Mouse (Mus musculus): Measurements from ENCODE around the gene Kap.
"Not testable (repeated sequence)": the region's sequence is repeated elsewhere in the genome, so short reads cannot be mapped to it uniquely, and the experiment has no call there.

The Kap gene

DNA sequence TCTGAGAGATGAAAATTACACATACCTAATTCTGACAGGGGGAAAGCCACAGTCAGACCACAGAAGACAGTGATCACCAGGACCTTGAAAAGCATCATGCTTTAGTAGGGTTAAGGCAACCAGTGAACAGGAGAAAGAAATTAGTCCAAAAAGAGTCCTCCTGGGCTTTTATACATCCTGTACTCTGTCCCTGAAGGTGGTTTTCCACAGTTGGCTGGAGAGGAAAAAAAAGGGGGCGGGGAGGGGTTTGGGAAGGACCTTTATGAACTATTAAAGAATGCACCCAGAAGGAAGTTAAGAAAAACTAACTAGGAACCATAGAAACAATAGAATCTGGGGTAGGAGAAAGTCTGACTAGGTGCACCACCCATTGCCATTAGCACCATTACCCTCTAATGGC lies at the start of gene Kap:
Kap (minus strand) TSS at position 237 of the 400 bp plus-strand sequence.
- in situ Hi-C loops (cut with MboI; ENCODE audit: low pct_unique_long_range_greater_than_20kb in 1 of 2, low sequenced_read_pairs in 2 of 2, unreplicated experiment in 1 of 2), result no loop called here

DNA sequence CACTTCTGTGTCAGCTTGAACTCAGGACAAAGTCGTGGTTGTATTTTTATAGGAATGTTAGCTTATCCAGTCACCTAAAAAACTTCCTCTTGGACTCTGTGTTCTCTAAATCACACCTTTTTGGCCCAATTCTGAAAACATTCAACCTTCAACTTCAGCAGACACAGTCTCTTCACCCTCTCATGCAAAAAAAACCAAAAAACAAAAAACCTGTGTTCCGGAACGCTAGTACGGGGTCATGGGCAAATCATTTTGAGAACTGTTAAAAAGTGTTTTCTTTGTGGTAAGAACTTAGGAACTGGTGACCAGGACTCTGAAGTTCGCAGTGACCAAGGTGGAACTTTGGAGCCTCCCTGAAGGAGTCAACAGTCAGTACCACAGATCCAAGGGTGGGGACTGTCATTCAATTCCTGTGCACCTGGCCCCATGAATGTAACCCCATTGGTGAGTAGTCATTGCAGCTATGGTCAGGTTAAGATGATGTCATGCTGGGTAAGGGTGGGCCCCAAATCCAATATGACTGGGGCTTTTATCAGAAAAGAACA lies 32.4 kb upstream of the Kap start:
- in situ Hi-C loops (cut with MboI; ENCODE audit: low pct_unique_long_range_greater_than_20kb in 1 of 2, low sequenced_read_pairs in 2 of 2, unreplicated experiment in 1 of 2), result no loop called here

DNA sequence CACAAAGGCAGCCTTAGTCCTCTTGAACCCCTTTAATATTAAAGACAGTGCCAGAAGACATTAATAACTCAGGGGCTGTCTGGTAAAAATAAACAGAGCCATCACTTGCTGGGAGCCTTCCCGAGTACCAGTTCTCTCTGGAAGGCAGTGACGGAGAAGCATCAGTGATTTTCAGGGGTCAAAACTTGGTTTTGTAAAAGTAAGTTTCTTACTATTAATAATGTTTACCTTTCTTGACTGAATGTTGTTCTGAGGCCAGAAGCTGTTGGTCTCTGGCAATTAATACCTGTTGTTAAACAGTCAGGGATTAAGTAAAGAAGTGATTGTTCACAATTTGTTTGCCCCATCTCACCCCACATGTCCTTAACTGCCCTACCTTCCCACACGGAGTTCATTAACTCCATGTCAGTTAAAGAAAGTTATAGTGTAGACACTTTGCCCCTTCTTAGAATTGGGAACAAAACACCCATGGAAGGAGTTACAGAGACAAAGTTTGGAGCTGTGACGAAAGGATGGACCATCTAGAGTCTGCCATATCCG lies 30.0 kb upstream of the Kap start:
- in situ Hi-C loops (cut with MboI; ENCODE audit: low pct_unique_long_range_greater_than_20kb in 1 of 2, low sequenced_read_pairs in 2 of 2, unreplicated experiment in 1 of 2), result no loop called here

DNA sequence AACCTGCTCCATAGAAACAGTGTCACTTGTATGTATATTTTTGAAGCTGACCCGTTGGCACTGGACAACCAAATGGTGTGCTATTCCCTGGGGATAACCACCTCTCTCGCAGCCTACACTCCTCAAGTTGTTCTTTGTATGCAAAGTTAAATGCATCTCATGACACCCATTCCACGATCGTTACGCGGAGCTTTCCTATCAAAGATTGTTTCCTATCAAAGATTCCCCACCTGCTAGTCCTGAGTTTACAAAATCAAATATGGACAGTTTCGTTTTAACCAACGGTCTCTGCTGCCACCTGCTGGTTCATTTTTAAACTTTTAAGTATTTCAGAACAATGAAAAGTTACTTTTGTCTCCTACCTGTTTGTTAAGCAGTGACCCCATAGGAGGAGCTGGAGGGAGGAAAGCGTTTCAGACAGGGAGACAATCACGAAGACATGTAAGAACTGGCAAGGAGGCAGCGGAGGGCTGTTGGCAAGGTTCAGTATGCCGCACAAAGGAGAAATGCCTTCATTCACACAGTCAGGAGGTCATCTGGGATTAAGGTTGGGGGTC lies 22.4 kb upstream of the Kap start:
- in situ Hi-C loops (cut with MboI; ENCODE audit: low pct_unique_long_range_greater_than_20kb in 1 of 2, low sequenced_read_pairs in 2 of 2, unreplicated experiment in 1 of 2), result no loop called here

DNA sequence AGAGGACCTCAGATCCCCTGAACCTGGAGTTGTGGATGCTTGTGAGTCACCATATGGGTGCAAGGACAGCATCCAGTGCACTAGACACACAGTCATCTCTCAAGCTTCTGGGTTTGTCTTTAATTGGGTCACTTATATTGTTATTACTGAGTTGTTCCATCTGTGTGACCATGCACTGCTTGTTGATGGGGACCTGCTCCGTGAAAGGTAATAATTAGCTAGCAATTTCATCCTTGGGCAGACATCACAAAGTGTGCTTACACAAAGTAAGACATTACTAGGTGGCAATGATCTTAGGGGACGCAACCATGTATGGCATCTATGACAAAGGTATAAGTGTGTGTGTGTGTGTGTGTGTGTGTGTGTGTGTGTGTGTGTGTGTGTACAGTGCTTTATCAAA lies 19.1 kb upstream of the Kap start:
- in situ Hi-C loops (cut with MboI; ENCODE audit: low pct_unique_long_range_greater_than_20kb in 1 of 2, low sequenced_read_pairs in 2 of 2, unreplicated experiment in 1 of 2), result no loop called here

DNA sequence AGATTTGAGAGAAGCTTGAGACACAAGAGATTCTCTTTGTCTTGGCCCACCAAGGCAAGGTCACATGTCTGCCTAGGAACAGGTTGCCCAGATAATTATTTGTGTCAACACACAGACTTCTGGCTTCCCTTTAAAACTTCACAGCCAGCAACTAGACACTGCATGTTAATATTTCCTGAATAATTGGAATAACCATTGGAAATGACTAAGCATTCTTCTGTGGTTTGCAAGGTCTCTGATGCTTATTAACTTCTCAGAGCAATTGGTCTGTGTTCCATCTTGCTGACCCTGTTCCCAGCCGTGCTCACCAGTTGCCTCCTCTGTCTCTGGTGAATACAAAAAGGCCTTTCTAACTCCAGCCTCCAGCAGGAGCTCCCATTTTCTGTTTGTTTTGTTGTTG lies 17.6 kb upstream of the Kap start:
- in situ Hi-C loops (cut with MboI; ENCODE audit: low pct_unique_long_range_greater_than_20kb in 1 of 2, low sequenced_read_pairs in 2 of 2, unreplicated experiment in 1 of 2), result no loop called here

DNA sequence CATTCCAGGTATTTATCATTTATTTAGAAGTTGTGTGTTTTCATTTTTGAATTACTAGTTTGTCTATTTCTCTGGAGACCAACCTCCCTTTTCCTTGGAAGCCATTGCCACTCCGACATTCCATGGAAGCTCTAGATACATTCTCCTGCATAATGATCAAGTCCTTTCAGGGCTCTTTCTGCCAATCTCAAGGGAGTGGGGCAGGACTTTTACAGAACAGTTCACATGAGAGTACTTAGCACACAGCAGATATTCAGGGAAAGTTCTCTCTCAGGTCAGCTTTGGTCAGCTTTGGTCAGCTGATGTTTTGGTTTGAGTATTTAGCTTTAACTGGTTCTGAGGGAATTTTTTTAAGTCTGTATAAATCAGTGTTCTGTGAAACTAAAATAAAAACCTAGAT lies 14.8 kb upstream of the Kap start:
- in situ Hi-C loops (cut with MboI; ENCODE audit: low pct_unique_long_range_greater_than_20kb in 1 of 2, low sequenced_read_pairs in 2 of 2, unreplicated experiment in 1 of 2), result loop anchor here in 1 of 2 experiments (10.0 kb wide), 1 partner anchor 164 kb away; no protein-coding TSS in a partner anchor

DNA sequence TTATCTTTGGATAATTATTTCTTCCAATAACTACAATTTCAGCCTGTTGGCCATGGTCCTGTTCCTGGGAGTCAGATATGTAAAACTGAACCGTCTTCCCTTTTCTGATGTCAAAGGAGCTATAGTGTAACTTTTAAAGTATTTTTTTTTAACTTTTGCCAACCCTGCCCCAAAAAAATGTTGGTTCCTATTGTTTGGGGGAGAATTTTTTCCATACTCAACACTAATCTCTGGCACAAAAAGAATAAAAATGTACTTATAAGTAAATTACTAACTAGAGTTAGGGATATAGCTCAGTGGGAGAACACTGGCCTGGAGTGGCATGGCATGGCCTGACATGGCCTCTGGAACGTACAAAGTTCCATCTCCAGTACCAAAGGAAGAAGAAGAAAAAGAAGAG lies 2.3 kb upstream of the Kap start:
- in situ Hi-C loops (cut with MboI; ENCODE audit: low pct_unique_long_range_greater_than_20kb in 1 of 2, low sequenced_read_pairs in 2 of 2, unreplicated experiment in 1 of 2), result no loop called here

DNA sequence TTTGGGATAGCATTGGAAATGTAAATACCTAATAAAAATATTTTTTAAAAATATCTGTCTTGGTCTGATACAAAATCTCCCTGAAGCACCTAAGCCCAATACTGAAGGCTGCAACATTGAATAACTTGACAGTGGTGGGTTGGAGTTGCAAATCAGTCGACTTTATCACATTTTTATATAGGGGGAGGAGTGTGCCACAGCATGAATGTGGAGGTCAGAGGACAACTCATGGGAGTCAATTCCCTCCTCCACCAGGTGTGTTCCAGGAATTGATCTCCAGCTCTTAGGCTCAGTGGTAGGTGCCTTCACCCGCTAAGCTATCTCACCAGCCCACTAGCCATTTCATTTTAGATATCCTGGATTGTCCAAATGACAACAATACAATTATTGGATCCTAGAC lies 4.2 kb downstream of the Kap start:
- in situ Hi-C loops (cut with MboI; ENCODE audit: low pct_unique_long_range_greater_than_20kb in 1 of 2, low sequenced_read_pairs in 2 of 2, unreplicated experiment in 1 of 2), result no loop called here

DNA sequence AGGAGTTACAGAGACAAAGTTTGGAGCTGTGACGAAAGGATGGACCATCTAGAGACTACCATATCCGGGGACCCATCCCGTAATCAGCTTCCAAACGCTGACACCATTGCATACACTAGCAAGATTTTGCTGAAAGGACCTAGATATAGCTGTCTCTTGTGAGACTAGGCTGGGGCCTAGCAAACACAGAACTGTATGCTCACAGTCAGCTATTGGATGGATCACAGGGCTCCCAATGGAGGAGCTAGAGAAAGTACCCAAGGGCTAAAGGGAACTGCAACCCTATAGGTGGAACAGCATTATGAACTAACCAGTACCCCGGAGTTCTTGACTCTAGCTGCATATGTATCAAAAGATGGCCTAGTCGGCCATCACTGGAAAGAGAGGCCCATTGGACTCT lies 4.7 kb downstream of the Kap start:
- in situ Hi-C loops (cut with MboI; ENCODE audit: low pct_unique_long_range_greater_than_20kb in 1 of 2, low sequenced_read_pairs in 2 of 2, unreplicated experiment in 1 of 2), result not testable (repeated sequence)

DNA sequence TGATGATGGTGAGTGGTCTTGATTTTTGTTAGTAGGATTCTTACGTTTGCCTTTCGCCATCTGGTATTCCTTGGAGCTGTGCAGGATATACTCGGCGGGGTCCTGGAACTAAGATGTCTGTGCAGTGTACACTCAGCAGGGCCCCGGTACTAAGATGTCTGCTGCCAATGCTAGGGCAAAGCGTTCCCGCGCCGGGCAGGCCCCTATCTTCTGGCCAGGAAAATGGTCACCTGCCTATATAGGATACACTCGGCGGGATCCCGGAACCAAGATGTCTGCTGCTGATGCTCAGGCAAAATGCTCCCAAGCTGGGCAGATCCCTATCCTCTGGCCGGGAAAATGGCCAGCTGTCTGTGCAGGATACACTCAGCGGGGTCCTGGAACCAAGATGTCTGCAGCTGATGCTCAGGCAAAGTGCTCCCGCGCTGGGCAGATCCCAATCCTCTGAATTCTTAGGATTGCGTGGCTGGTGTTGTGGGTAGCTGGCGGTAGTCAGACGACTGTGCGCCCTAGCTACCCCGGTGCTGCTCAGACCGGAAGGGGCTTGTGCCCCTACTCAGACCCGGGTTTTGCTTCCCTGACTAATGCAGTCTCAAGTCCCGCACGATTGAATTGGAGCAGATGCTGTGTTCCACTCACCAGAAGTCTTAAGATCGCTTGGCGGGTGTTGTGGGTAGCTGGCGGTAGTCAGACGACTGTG lies 15.1 kb downstream of the Kap start:
- in situ Hi-C loops (cut with MboI; ENCODE audit: low pct_unique_long_range_greater_than_20kb in 1 of 2, low sequenced_read_pairs in 2 of 2, unreplicated experiment in 1 of 2), result not testable (repeated sequence)

DNA sequence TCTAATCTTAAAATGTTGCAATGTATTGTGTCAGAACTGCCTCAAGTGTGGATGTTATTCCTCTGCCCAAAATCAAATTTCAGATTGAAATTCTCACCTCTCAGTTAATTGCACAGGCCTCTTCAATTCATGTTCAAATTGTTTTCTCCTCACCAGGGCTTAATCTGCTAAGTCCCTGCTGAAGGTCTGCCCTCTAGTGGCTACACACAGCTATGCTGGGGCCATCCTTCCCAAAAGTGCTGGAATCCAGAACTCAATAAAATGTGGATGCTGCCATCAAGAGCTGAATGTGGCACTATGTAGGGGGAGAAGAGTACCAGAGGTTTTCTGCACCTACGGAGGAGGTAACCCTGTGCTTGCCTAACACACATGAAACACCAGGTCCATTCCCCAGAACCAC lies 41.2 kb downstream of the Kap start:
- in situ Hi-C loops (cut with MboI; ENCODE audit: low pct_unique_long_range_greater_than_20kb in 1 of 2, low sequenced_read_pairs in 2 of 2, unreplicated experiment in 1 of 2), result no loop called here
